Mouse (Mus musculus): ENCODE measurements around the gene Slc9a9. TPM values are rescaled to one million over a fixed set of nuclear protein-coding genes. Genes with fewer than 3 reads are reported as not detected.

Slc9a9 gene
- polyA plus RNA-seq, 2 experiments = 3.7 to 5.1 TPM

DNA sequence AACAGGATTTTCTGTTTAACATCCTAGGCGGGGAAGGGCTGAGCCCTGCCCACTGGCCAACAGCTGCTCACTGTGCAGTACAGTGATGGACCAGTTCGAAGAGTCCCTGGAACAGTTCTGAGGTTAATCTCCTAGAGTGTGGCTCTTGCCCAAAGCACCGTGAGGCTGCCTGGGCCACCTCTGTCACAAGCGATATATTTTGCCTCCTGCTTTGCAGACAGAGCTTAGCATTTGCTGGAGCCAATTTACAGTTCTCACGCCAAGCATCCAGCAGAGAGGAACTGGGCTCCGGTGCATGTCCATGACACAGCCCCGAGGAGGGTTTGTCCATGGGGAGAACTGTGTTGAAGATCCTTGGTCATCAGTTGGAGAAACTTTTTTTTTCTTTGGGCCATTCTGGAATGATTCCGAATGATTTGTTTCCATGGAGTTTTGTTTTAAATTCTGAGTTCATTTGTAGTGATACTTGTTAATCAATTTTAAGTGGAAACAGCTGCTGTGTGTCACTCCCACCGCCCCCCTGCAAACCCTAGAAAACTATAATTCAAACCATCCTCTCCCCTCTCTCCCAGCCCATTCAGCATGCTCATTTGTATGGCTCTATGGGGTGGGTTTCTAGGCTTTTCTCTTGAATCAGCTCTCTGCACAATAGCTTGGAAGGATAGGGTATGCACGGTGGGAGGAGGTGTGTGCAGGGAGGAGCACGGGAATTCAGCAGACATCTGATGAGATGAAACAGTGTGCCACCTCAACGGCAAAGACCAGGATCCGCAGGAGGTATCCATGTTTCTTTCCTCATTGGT lies 511.7 kb downstream of the Slc9a9 start:
- peaks cover 31% of the 10 kb centered on the region for H3K4me1 ChIP-seq (ENCODE audit: control insufficient read depth, insufficient read depth, low read length)
- peak; percentile 56 for DNase-seq (ENCODE audit: low spot score)
- peak; percentile 34; the same call in 1 of the 2 replicates for ATAC-seq (ENCODE audit: low FRiP score, low read depth)
- TF ChIP-seq POLR2A (IDR thresholded peaks at IDR 0.05; ENCODE audit: borderline replicate concordance, extremely low read depth, insufficient read depth, insufficient read length) = no peak
- H3K9me3 ChIP-seq (ENCODE audit: control insufficient read depth, low read length) = no peaks in the 10 kb centered on the region
- no peaks in the 10 kb centered on the region for H3K36me3 ChIP-seq (ENCODE audit: control insufficient read depth, insufficient read depth, low read length)
- H3K9ac ChIP-seq (ENCODE audit: low read depth, low read length, severe bottlenecking) = no peak overlapping the region
- no peak overlapping the region for H3K4me3 ChIP-seq (replicated peaks; ENCODE audit: low read length)
- 22% methylated on average over 13 of the region's 13 CpGs for WGBS
- no peaks in the 10 kb centered on the region for H3K27me3 ChIP-seq (ENCODE audit: control insufficient read depth, insufficient read depth, low read length)
- H3K4me2 ChIP-seq (replicated peaks; ENCODE audit: low read depth, low read length, severe bottlenecking) = no peak overlapping the region
- H3K27ac ChIP-seq (replicated peaks; ENCODE audit: low read depth, low read length) = 0 out of 2 replicates have a peak overlapping the region, but pooled peaks have one; percentile 5

DNA sequence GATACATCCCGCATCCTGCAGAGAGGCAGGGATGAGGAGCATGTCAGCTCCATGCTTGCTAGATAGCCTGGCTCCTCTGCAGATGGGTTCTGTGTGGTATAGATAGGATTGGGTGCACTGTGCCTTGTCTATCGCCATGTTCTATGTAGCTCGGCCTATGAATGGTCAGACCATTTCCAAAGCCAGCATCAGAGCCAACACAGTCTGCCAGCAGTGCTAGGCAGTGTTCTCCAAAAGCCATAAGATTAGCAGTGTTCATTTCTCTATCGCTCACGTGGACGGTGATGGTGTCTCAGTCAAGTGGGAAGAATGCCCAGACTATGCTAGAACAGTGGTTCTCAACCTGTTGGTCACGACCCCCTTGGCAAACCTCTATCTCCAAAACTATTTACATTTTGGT lies 512.6 kb downstream of the Slc9a9 start:
- 79% methylated on average over 7 of the region's 7 CpGs for WGBS
- Histone ChIP-seq H3K36me3 (ENCODE audit: control insufficient read depth, insufficient read depth, low read length) (no peaks in the 10 kb centered on the region), H3K9me3 (ENCODE audit: control insufficient read depth, low read length) (no peaks in the 10 kb centered on the region), H3K4me2 (replicated peaks; ENCODE audit: low read depth, low read length, severe bottlenecking) (no peak overlapping the region), H3K4me3 (replicated peaks; ENCODE audit: low read length) (no peak overlapping the region), H3K9ac (ENCODE audit: low read depth, low read length, severe bottlenecking) (no peak overlapping the region), H3K27me3 (ENCODE audit: control insufficient read depth, insufficient read depth, low read length) (no peaks in the 10 kb centered on the region), H3K27ac (replicated peaks; ENCODE audit: low read depth, low read length) (no peak overlapping the region), H3K4me1 (ENCODE audit: control insufficient read depth, insufficient read depth, low read length) (peaks cover 39% of the 10 kb centered on the region)
- TF ChIP-seq POLR2A (IDR thresholded peaks at IDR 0.05; ENCODE audit: borderline replicate concordance, extremely low read depth, insufficient read depth, insufficient read length) = no peak
- no peak for ATAC-seq (ENCODE audit: low FRiP score, low read depth)
- DNase-seq (ENCODE audit: low spot score) = no peak

DNA sequence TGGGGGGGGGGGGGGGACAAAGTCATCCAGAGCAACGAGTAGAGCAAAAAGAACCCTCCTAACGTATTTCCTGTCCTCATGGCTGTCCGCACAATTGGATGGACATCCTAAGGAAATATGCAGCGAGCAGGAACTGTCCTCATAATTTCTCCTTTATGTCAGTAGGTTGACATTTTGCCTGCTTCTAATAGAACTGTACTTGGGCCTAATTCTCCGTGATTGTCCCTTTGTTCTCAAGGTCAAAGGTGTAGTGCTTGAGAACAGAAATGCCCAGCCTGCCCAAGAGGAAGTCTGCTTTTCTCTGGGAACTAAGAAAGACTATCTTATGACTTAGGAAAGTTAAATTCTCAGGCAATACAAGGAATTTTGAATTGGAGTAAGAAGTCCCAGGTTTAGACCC lies 514.7 kb downstream of the Slc9a9 start:
- no peak for TF ChIP-seq POLR2A (IDR thresholded peaks at IDR 0.05; ENCODE audit: borderline replicate concordance, extremely low read depth, insufficient read depth, insufficient read length)
- no peak for DNase-seq (ENCODE audit: low spot score)
- no peak for ATAC-seq (ENCODE audit: low FRiP score, low read depth)
- Histone ChIP-seq H3K27me3 (ENCODE audit: control insufficient read depth, insufficient read depth, low read length) (no peaks in the 10 kb centered on the region), H3K36me3 (ENCODE audit: control insufficient read depth, insufficient read depth, low read length) (no peaks in the 10 kb centered on the region), H3K27ac (replicated peaks; ENCODE audit: low read depth, low read length) (no peak overlapping the region), H3K4me3 (replicated peaks; ENCODE audit: low read length) (no peak overlapping the region), H3K9me3 (ENCODE audit: control insufficient read depth, low read length) (no peaks in the 10 kb centered on the region), H3K4me1 (ENCODE audit: control insufficient read depth, insufficient read depth, low read length) (peaks cover 60% of the 10 kb centered on the region), H3K9ac (ENCODE audit: low read depth, low read length, severe bottlenecking) (no peak overlapping the region), H3K4me2 (replicated peaks; ENCODE audit: low read depth, low read length, severe bottlenecking) (no peak overlapping the region)
- WGBS = 80% methylated on average over 5 of the region's 5 CpGs

DNA sequence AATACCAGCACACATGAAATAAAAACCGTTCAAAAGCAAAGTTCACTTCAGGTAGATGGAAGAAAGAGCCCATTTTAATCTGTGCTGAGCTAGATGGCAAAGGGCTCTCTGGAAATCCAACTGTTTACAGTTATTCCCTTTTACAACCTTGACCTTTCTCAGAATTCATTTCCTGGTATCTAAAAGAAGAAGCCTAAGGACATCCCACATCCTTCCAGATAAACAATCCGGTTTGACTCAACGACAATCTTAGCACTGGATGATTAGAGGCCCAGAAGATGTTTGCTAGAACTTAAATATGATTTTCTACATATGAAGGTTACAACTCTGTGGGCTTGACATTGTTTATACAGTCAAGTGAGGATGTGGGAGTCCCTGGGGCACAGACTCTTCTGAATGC lies 516.1 kb downstream of the Slc9a9 start:
- Histone ChIP-seq H3K27ac (replicated peaks; ENCODE audit: low read depth, low read length) (peak overlapping the region; percentile 78; the same call in 1 of the 2 replicates), H3K36me3 (ENCODE audit: control insufficient read depth, insufficient read depth, low read length) (no peaks in the 10 kb centered on the region), H3K4me2 (replicated peaks; ENCODE audit: low read depth, low read length, severe bottlenecking) (peak overlapping the region; percentile 17; the same call in 1 of the 2 replicates), H3K4me3 (replicated peaks; ENCODE audit: low read length) (no peak overlapping the region), H3K9ac (ENCODE audit: low read depth, low read length, severe bottlenecking) (no peak overlapping the region), H3K4me1 (ENCODE audit: control insufficient read depth, insufficient read depth, low read length) (peaks cover 51% of the 10 kb centered on the region), H3K9me3 (ENCODE audit: control insufficient read depth, low read length) (no peaks in the 10 kb centered on the region), H3K27me3 (ENCODE audit: control insufficient read depth, insufficient read depth, low read length) (no peaks in the 10 kb centered on the region)
- WGBS = 75% methylated on average over 3 of the region's 3 CpGs
- DNase-seq (ENCODE audit: low spot score) (no peak), ATAC-seq (ENCODE audit: low FRiP score, low read depth) (no peak)
- no peak for TF ChIP-seq POLR2A (IDR thresholded peaks at IDR 0.05; ENCODE audit: borderline replicate concordance, extremely low read depth, insufficient read depth, insufficient read length)

DNA sequence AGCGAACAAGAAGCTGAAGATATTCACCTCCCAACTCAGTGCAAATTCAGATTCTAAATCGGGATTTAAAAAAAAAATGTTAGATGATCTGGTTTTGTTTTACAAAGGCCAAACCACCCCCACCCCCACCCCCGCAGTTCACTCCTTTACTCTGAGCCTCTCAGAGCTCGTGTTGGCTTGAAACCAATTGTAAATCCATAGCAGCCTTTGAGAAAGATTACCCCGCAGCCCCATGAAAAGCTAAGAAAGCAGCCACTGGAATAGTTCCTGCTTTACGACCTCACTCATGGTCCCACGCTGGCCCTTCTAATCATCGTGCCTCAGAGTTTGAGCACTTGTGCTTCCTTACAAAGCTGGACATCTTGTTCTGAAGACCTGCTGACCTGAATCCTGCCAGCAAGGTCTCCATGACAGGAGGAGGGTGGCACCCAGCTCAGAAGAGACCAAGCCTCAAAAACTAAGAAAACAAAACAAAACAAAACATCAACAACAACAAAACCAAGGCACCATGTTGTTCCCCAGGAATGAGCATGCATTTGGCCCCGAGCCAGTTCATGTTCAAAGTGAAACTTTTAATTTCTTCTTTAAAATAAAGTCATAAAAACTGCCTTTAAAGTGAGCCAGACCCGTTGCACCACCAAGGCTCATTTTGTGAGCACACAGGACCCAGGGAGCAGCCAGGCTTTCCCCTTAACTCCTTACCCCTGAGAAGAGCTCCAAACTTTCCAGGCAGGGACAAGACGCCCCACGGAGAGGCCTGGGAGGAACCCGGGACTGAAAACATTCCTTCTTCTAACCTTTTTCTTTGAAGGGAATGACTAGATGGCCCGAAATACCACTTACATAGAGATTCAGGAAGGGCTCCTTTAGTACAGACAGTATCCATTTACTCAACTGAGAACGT lies 516.9 kb downstream of the Slc9a9 start:
- WGBS = 19% methylated on average over 15 of the region's 15 CpGs
- Histone ChIP-seq H3K4me1 (ENCODE audit: control insufficient read depth, insufficient read depth, low read length) (peaks cover 46% of the 10 kb centered on the region), H3K36me3 (ENCODE audit: control insufficient read depth, insufficient read depth, low read length) (no peaks in the 10 kb centered on the region)

More for the DNA sequence above, 516.9 kb downstream of the Slc9a9 start:
- H3K4me2 ChIP-seq (replicated peaks; ENCODE audit: low read depth, low read length, severe bottlenecking) = peak overlapping the region; percentile 17; the same call in 1 of the 2 replicates
- no peaks in the 10 kb centered on the region for H3K9me3 ChIP-seq (ENCODE audit: control insufficient read depth, low read length)
- ATAC-seq (ENCODE audit: low FRiP score, low read depth) (peak; percentile 81), DNase-seq (ENCODE audit: low spot score) (peak; percentile 82)
- no peaks in the 10 kb centered on the region for H3K27me3 ChIP-seq (ENCODE audit: control insufficient read depth, insufficient read depth, low read length)
- no peak overlapping the region for H3K9ac ChIP-seq (ENCODE audit: low read depth, low read length, severe bottlenecking)
- peak overlapping the region; percentile 78 for H3K27ac ChIP-seq (replicated peaks; ENCODE audit: low read depth, low read length)
- no peak overlapping the region for H3K4me3 ChIP-seq (replicated peaks; ENCODE audit: low read length)
- TF ChIP-seq POLR2A (IDR thresholded peaks at IDR 0.05; ENCODE audit: borderline replicate concordance, extremely low read depth, insufficient read depth, insufficient read length) = no peak
